Mouse (Mus musculus) left cerebral cortex, postnatal 25 days (tissue): Measurements from ENCODE around the gene Arfip1. TPM values are rescaled to one million over a fixed set of nuclear protein-coding genes. Genes with fewer than 3 reads are reported as not detected.

Experiments
- DNase-seq, 2 experiments: peaks; one replicate each; pipeline ENCODE4 v3.0.0; 2022; ENCODE audit warnings: low spot score in 2 of 2, mixed read lengths in 1 of 2
- intact Hi-C: fragments of 180-260 bp; cut with DNase I; formaldehyde crosslinking; loops from one replicate; pipeline ENCODE4 v1.15.1; 2025
- total RNA-seq, 2 experiments: library from RNA; stranded (reverse); gene quantifications; 2 replicates each; pipeline ENCODE4 v1.2.3; 2021

Gene Arfip1
- total RNA-seq, 2 experiments from 2014 or later: 17.3 to 19.4 TPM

DNA sequence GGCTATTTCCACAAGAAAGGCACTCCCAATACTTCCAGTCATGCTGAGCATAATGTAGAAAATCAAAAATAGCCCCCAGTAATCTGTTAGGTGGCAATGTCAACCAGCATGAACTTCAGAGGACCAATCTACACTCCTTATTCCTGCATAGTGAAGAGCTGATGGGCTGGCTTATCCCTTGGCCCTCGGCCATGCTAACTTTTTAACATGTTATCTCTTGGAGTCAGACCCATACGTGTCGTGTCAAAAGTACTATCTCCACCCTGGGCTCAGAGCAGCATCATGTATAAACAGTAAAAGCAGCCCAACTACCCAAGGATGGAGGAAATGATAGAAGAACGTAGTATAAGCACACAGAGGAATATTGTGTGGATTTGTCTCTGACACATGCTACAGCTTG, 111.3 kb downstream of the Arfip1 start:
- intact Hi-C loops: no loop called here
- no peak for DNase-seq

DNA sequence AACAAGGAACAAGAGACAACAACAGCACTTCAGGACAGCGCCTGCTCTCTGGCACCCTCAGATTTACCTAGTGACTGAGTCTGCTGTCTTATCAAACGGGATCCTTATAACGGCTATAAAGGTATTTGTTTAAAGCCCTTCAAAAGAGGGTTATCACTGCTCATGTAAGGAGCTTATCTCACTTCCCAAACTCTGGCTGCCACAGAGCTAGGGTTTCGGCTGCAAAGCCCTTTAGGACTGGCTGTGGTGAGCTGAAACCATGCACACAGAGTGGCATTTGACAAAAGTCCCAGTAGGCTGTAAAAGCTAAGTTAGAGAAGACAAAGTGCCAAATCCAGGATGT, 114.3 kb downstream of the Arfip1 start:
- intact Hi-C loops: no loop called here
- no peak for DNase-seq

DNA sequence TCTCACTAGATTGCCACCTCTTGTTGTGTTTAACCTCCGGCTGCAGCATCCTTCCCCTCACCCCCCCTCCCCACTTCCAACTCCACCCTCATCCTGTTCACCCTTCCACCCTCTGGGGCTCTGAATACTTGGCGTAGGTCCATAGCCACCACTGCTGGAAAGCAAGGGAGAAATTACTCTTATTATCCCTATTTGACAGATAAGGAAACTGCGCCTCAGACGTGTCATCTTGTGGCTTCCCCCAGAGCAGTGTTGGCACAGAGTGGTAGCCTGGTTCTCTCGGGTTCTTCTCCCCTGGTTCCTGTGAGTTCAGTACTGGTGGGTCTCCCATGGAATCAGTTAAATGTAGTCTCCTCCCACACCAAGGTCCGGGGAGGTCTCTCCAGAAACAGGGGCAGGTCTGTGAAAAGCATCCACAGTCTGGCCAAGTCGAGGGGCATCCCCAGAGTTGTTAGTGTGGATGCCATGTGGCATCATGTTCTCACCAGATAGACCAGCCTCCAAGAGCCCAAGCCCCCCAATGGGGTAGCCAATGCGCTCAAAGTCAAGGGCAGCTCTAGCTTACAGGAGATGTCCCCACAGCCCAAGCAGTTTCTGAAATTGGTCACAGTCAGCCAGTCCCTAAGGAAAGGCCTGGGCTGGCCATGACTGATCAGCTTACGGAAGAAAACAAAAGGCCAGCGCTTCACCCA, 114.9 kb downstream of the Arfip1 start:
- intact Hi-C loops: no loop called here
- DNase-seq: no peak

DNA sequence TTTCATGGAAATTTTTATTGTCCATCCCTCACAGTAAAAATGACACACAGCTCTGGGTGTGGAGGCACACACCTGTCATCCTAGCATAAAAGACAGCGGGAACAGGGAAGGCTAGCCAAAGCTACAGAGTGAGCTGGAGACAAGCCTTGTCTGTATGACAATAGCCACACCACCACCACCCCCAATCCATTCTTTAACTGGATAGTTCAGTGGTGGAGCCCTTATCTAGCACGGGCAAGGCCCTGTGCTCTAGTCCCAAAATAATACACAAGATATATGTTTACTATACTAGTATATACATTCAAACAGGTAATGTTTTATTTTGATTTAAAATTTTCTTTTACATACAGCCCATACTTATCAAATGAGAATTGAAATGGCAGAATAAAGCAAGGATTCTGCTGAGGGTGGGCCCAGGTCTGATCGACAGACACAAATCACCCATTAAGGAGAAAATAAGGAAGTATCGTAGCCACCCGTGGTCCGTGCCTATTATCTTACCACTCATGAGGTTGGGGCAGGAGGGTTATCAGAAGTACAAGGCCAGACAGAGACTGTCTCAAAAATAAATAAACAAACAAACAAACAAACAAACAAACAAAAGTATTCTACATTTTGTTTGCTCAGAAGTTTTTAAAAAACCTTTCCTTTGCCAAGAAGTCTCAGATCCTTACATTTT, 116.5 kb downstream of the Arfip1 start:
- intact Hi-C loops: no loop called here
- DNase-seq: no peak

DNA sequence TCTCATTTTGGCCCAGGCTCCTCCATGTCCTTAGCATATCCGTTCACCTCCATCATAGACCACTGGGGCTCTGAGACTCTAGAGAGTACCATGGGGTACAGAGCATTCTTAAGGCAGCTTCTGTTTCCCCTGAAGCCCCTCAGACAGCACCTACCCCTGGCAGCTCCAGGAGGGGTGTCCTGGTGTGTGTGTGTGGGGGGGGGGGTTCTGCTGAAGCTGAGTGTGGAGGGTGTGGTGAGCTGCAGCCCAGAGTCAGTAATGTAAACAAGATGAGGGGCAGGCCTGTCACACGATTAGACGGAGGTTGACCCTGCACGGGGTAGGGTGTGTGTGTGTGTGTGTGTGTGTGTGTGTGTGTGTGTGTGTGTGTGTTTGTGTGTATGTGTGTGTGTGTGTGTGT, 120.7 kb downstream of the Arfip1 start:
- no peak for DNase-seq

DNA sequence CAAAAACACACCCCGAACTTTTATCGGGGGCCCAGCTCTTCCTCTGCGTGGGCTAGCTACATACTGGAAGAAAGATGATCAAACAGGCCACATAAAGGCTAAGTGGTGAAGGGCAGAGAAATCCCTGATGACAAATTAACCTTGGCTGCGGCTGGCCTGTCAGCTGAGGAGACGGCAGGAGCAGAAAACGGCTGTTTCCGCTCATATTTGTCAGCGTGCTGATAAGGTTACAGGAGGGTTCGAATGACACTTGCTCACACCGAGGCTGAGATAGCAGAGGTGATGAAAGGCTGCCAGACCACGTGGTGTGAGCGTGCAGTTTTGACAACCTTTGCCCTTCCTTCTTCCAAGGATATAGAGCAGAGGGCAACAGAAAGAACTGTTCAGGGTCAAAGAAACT, 121.5 kb downstream of the Arfip1 start:
- intact Hi-C loops: no loop called here
- DNase-seq: no peak

More for the DNA sequence above, 120.7 kb downstream of the Arfip1 start:
- intact Hi-C loops: no loop called here

DNA sequence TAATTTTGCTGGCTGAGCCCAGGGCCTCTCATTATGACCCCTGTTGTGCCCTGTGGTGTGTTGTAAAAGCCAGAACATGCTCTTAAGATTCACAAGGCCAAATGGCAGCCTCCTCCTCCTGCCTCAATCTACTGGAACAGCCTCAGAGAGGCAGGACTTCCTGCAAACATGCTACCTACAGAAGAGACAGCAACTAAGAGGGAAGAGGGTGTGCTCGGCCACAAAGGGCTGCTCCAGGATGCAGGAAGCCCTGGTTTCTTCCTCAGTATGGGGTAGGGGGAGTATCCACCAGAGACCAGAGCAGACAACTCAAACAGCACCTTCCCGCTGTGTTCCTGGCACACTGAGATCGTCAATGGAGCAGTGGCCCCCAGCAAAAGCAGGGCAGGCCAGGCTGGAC, 121.9 kb downstream of the Arfip1 start:
- intact Hi-C loops: no loop called here
- DNase-seq: no peak

DNA sequence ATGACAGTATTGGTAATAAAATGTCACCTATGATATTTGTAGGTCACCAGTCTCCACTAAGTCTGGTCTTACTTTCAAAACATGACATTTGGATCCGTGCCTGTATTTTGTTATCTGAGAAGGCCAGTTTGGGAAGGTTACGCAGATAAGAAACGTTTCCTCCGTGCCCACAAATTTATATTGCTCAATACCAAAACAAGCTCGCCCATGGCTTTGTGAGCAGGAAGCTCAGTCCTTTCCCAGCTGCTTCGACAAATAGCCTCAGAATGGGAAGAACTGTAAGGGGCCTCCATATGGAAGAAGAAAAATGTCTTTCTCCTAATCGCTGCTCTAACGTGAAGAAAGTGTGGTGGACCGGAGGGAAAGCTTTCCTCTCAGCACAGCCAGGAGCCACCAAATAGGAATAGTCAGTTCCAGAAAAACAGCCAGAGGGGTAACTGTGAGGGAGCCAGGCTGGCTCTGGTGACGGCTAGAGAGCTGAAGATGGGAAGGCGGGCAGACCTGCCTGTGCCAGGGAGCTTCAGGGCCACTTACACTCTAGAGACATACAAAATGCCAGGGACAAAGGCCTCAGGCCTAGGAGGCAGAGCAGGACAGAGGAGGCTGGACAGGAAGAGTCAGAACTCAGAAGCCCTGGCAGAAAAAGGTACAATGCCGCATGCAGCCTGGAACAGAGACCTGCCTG, 126.5 kb downstream of the Arfip1 start:
- intact Hi-C loops: no loop called here
- DNase-seq: no peak

DNA sequence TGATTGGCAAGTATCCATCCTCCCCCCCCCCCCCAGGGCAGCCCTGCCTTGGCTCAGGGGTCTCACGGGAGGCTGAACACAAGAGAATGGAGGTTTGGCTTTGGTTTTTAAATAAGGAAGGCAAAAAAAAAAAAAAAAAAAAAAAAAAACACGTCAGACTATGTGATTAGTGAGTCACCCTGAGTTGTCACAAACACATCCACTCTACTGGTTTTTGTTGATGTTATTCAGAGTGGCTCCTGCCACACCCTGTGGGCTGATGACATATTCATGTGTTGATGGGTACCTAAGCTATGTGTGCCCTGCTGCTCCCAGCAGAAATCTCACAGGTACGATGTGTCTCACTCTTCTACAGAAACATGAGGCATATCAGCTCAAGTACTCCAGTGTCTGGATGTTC, 131.8 kb downstream of the Arfip1 start:
- no peak for DNase-seq
- intact Hi-C loops: no loop called here

DNA sequence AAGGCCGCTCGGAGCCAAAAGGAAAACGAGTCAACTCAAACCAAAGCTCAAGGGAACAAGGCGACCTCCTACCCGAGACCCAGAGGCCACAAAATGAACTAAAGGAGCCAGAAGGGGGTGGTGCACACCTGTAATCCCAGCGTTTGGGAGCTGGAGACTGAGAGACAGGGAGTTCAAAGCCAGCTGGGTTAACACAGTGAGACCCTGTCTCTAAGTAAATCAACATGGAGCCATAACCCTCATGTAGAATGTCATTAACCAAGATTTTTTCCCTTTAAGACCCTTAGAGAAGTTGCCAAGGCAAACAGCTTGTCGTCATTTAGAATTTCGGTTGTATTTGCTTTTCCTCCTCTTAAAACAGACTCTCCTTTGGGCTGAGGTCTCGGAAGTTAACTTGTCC, 133.4 kb downstream of the Arfip1 start:
- intact Hi-C loops: no loop called here
- DNase-seq: no peak

DNA sequence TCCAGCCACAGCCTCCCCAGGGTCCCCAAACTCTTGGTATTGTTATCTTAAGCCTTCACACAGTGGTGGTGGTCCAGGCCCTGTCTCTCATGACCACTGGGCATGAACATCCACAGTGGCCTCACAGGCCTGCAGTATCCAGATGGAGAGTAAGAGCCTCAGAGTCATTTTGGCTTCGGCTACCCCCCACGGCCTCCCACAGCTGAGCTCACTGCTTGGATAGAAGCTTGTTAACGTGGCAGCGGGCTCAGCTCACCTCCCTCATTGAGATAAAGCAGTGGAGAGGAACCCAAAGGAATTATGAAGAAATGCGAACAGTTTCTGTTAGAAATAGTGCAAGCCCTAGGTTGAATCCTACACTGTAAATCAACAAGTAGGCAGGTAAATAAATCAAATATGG, 134.6 kb downstream of the Arfip1 start:
- intact Hi-C loops: no loop called here
- peak in 1 of 2 experiments; percentile 43 for DNase-seq

Other genes starting within 250 kb of the Arfip1 start
- 1 to 10 TPM; 3.7 to 4.0 TPM for gene Fhdc1, start 102.2 kb downstream of the Arfip1 start, total RNA-seq
- under 1 TPM in 1 of 2 experiments, not detected in 1; 0.11 TPM for gene Tigd4, start 10.9 kb upstream of the Arfip1 start, total RNA-seq
- under 1 TPM; 0.69 to 0.71 TPM for gene Tmem154, start 83.6 kb upstream of the Arfip1 start, total RNA-seq
- gene Fbxw7, start 232.6 kb upstream of the Arfip1 start, total RNA-seq: 100 to 1,000 TPM; 265 to 269 TPM